Mouse (Mus musculus): ENCODE data around the gene Gm10642.
A peak's percentile ranks its signal among the peaks of the same experiment; 100 is the strongest.

Gene Gm10642

DNA sequence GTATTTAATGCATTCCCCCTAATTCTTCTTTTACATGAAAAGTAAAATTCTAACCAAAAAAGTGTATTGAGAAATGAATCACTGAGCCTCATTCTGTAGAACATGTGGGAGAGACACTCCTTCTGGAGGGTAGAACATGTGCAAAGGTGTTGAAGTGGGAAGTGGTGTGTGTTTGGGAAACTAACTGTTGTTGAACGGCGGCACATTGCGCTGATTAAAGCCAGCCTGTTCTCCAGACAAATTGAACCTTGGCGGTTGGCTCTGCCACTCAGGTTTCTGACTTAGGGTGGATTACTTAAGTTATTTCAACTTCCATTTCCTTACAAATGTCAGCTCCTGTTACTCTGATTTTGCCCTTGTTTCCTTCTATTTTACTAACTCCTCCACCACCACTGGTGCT is 17.6 kb downstream of the Gm10642 start:
- no peak for DNase-seq

- no peak for DNase-seq
Measured at GRCm38 (mm10) chr9:70675117-70675516, 19.1 kb downstream of the Gm10642 start.

GRCm38 (mm10) chr9:70675961-70676360 is 19.9 kb downstream of the Gm10642 start:
- DNase-seq = no peak

- peak; percentile 99 for DNase-seq
Measured at GRCm38 (mm10) chr9:70678682-70679131, 22.7 kb downstream of the Gm10642 start, which contains the start of gene Adam10. TSS of gene Adam10 (plus strand) at chr9:70678997.

- DNase-seq = peak; percentile 51
Measured at GRCm38 (mm10) chr9:70679132-70680091, 23.4 kb downstream of the Gm10642 start.

GRCm38 (mm10) chr9:70682202-70682601 is 26.2 kb downstream of the Gm10642 start:
- no peak for DNase-seq

- DNase-seq = no peak
Measured at GRCm38 (mm10) chr9:70688301-70688968, 32.4 kb downstream of the Gm10642 start.

DNA sequence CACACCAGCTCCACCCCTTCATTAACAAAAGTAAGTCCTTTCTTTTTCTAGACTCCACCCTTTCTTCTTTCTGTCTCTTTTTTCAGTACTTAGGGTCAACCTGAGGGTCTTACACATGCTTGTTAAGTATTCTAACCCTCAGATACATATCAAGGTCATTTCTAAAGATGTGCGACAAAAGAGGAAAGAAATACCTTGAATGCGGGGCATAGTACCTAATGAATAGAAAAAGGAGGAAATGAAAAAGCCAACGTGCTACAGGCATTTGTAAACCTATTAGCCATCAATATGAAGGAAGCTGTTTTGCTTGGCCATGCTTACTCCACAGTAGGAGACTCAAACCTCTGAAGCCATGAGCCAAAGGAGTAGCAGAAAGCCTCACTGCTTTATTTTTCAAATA is 33.9 kb downstream of the Gm10642 start:
- DNase-seq = no peak

DNA sequence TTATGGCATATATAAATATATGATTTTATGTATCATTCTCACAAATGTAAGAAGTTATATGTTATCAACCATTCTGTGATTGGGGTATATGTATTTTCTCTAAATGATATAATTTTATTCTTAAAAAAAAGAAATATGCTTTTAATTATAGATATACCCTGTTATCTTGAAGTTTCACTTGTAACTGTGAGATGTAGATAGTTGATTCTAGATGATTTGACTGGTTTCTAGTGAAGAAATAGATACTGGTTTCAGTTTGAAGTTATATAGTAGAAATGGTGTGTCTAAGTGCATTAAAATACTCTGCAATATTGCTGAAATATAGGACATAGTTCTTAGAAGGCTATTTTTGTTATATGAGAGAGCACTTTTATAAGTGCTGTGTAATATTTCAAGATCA is 34.5 kb downstream of the Gm10642 start:
- DNase-seq = no peak

- DNase-seq = no peak
Measured at GRCm38 (mm10) chr9:70691772-70692693, 36.0 kb downstream of the Gm10642 start.

DNA sequence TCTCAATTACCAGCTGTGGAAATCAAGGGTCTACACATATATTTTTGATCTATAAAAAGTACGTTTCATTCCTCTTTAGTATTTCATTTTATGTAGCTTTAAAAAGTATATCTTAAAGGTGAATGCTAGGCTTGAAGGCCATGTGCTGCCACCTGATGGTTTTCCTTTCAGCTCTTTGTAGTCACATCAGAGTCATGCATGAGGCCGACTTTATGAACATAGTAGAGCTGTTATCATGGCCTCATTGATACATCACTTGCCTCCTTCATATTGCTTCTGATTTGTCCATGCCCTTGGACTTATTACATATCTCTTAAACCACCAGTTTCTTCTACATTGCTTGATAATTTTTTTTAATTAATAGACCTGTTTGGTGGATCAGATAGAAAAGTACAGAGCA is 39.7 kb downstream of the Gm10642 start:
- DNase-seq = no peak

- DNase-seq = no peak
Measured at GRCm38 (mm10) chr9:70698090-70698489, 42.0 kb downstream of the Gm10642 start.

- no peak for DNase-seq
Measured at GRCm38 (mm10) chr9:70703597-70704203, 47.6 kb downstream of the Gm10642 start.

DNA sequence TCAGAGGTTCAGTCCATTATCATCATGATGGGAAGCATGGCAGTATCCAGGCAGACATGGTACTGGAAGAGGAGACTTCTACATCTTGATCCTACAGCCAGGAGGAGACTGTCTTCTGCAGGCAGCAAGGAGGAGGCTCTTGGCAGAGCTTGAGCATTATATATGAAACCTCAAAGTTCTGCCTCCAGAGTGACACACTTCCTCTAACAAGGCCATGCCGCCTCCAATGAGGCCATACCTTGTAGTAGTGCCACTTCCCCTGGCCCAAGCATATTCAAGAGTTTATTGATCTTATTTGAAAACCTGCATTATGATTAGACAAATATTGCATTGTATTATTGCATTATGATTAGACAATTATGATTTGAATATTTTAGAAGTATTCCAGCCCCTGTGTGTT is 50.4 kb downstream of the Gm10642 start:
- no peak for DNase-seq
